Mouse (Mus musculus) liver, embryonic 14.5 days (tissue): ENCODE results near the gene Thoc2. TPM values are rescaled to one million over a fixed set of nuclear protein-coding genes. Genes with fewer than 3 reads are reported as not detected.
"Not testable (repeated sequence)": the region's sequence is repeated elsewhere in the genome, so short reads cannot be mapped to it uniquely, and the experiment has no call there.

Experiments
- ATAC-seq: fragments of 200-750 bp; cut with Nextera tagmentation; 2 replicates; pipeline ENCODE4 v1.8.0; 2017; ENCODE audit warnings: moderate number of reproducible peaks, mild to moderate bottlenecking, moderate library complexity; ENCODE audit not compliant: insufficient read depth
- DNase-seq, 3 experiments: peaks; one replicate each; pipeline ENCODE4 v3.0.0-alpha.2; 2012 to 2013; ENCODE audit warnings: low read depth in 3 of 3, low spot score in 3 of 3
- H3K27ac ChIP-seq: fragments of 300-500 bp; sonication (generic); 2 replicates; pipeline ENCODE4 v1.5.1; 2014; ENCODE audit warnings: moderate library complexity, mild to moderate bottlenecking, control low read depth, inconsistent platforms
- H3K27me3 ChIP-seq: fragments of 300-500 bp; sonication (generic); 2 replicates; pipeline ENCODE4 v1.6.1; 2014; ENCODE audit warnings: mild to moderate bottlenecking, low read length, moderate library complexity; ENCODE audit not compliant: control insufficient read depth, insufficient read depth
- H3K36me3 ChIP-seq: fragments of 300-500 bp; sonication (generic); replicated peaks from 2 replicates; pipeline ENCODE4 v1.6.1; 2014; ENCODE audit warnings: low read depth; ENCODE audit not compliant: control insufficient read depth, insufficient read depth
- H3K4me1 ChIP-seq, 2 experiments: fragments of 200-500 bp in 1 of 2; fragments of 300-500 bp in 1 of 2; sonication (generic) in 1 of 2; replicated peaks; 2 replicates each; pipeline ENCODE4 v1.6.1; 2012 to 2014; ENCODE audit warnings: antibody characterized with exemption in 1 of 2, inconsistent platforms in 1 of 2, low read length in 1 of 2; ENCODE audit not compliant: control insufficient read depth in 2 of 2, insufficient read depth in 2 of 2
- H3K4me2 ChIP-seq: fragments of 300-500 bp; sonication (generic); 2 replicates; pipeline ENCODE4 v1.6.1; 2014; ENCODE audit warnings: low read depth, mild to moderate bottlenecking, control low read depth, moderate library complexity
- H3K4me3 ChIP-seq, 2 experiments: fragments of 200-500 bp in 1 of 2; fragments of 300-500 bp in 1 of 2; sonication (generic) in 1 of 2; 2 replicates each; pipeline ENCODE4 v1.5.1; 2012 to 2014; ENCODE audit warnings: low read depth in 2 of 2, low read length in 2 of 2, mild to moderate bottlenecking in 2 of 2, control low read depth in 1 of 2, inconsistent platforms in 1 of 2, moderate library complexity in 1 of 2; ENCODE audit not compliant: insufficient read depth in 1 of 2
- H3K9ac ChIP-seq: fragments of 300-500 bp; sonication (generic); replicated peaks from 2 replicates; pipeline ENCODE4 v1.6.1; 2014; ENCODE audit warnings: mild to moderate bottlenecking, control low read depth, moderate library complexity
- H3K9me3 ChIP-seq: fragments of 300-500 bp; sonication (generic); 2 replicates; pipeline ENCODE4 v1.6.1; 2016; ENCODE audit warnings: low read length, mixed read lengths; ENCODE audit not compliant: control insufficient read depth
- CTCF ChIP-seq: IDR thresholded peaks from 2 replicates; pipeline ENCODE4 v1.5.1; 2016; ENCODE audit warnings: antibody characterized with exemption, low read depth, control low read depth
- EP300 ChIP-seq: IDR thresholded peaks from 2 replicates; pipeline ENCODE4 v1.6.1; 2016; ENCODE audit warnings: antibody characterized with exemption, low read depth
- WGBS: fragments of 180-500 bp; shearing (Covaris S2); extraction: QIAGEN DNeasy Blood & Tissue Kit; methylation state at CpG from one replicate; pipeline ENCODE4 v1.1.7; 2014; ENCODE audit not compliant: insufficient replicate concordance; 5-methylcytosine and 5-hydroxymethylcytosine counted together
- polyA plus RNA-seq, 2 experiments: library from polyadenylated mRNA; depleted of rRNA in 1 of 2; stranded (reverse) in 1 of 2; unstranded in 1 of 2; fragments of >200 nt; fragmentation: Nextera tagmentation in 1 of 2; extraction: Ambion mirVana in 1 of 2; gene quantifications; 2 replicates each; pipeline versions ENCODE4 v1.2.1 to v1.2.3; 2012 to 2014

Thoc2 gene
- polyA plus RNA-seq (2012; rRNA removed), result 11.4 and 13.3 TPM in 2 replicates
- 29.3 and 31.3 TPM in 2 replicates for polyA plus RNA-seq (2014; fragmentation: Nextera tagmentation; extraction: Ambion mirVana)

DNA sequence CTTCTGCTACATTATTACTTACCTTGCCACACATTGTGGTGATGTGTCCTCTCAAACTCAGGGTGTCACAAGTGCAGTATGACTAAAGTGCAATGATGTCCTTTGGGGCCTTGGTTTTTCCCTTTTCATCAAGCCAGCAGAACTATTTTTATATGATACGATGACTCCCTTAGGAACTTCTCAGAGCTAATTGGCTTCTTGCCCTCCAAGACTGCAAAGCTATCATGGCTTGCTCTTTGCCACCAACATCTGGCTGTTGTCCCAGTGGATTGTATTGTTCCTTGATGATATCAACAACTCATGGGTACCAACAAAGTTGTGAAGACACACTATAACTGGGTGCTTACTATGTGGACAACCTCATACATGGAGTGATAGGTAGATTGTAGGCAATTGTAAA is at the start of gene Thoc2:
Thoc2 (minus strand) TSS at position 101 of the 400 bp plus-strand sequence.
- H3K4me1 ChIP-seq, result no peaks in the 10 kb centered on the region
- 71% methylated on average over 1 of the region's 1 CpGs for WGBS
- no peak within 1 kb of the TSS for H3K9ac ChIP-seq
- no peak within 1 kb of the TSS for H3K4me2 ChIP-seq
- ATAC-seq (no peak), DNase-seq (no peak)
- H3K27ac ChIP-seq, result no peak within 1 kb of the TSS
- H3K4me3 ChIP-seq, result no peak within 1 kb of the TSS
- no peaks in the 10 kb centered on the region for H3K36me3 ChIP-seq
- no peaks in the 10 kb centered on the region for H3K9me3 ChIP-seq
- H3K27me3 ChIP-seq, result no peaks in the 10 kb centered on the region
- TF ChIP-seq CTCF (no peak), EP300 (no peak)

DNA sequence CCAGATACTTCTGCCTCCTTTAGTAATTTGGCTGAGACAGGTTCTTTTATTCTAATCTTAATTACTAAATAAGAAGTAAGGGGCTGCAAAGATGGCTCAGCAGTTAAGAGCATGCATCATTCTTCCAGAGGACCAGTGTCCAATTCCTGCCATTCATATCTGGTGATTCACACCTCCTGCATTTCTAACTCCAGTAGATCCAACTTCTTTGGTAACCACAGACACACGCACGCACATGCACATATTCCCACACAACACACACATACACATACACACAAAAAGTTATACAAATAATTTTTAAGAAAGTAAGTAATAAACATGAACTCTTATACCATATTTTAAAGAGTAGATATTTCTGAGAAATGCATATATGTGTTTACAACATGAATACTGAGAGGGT is 49.6 kb upstream of the Thoc2 start:
- Histone ChIP-seq H3K27ac (no peak overlapping the region), H3K4me2 (no peak overlapping the region), H3K4me1 (no peaks in the 10 kb centered on the region), H3K9me3 (no peaks in the 10 kb centered on the region), H3K9ac (no peak overlapping the region), H3K27me3 (no peaks in the 10 kb centered on the region), H3K4me3 (no peak overlapping the region), H3K36me3 (no peaks in the 10 kb centered on the region)
- ATAC-seq (no peak), DNase-seq (no peak)
- TF ChIP-seq CTCF (no peak), EP300 (no peak)
- WGBS, result 82% methylated on average over 2 of the region's 2 CpGs

DNA sequence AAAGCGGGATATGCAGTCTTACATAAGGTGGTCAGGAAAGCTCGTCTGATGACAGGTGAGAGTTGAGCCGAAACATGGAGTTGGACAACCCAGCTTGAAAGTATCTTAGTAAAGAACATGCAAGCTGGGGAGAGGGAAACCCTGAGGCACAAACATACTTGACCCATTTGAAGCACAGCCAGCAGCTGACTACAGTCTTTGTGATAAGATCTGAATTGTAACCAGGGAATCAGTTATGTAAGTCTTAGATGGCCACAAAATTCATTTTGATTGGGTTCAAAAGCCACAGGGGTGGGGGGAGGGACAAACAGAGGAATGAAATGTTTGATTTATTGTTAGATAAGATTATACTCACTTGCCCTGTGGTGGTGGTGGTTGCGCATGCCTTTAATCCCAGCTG is 48.9 kb upstream of the Thoc2 start:
- no peak overlapping the region for H3K4me3 ChIP-seq
- no peak for ATAC-seq
- H3K27me3 ChIP-seq, result no peaks in the 10 kb centered on the region
- H3K9ac ChIP-seq, result no peak overlapping the region
- TF ChIP-seq EP300, result no peak
- no peak for TF ChIP-seq CTCF
- 68% methylated on average over 4 of the region's 4 CpGs for WGBS
- no peaks in the 10 kb centered on the region for H3K9me3 ChIP-seq
- no peak for DNase-seq
- H3K36me3 ChIP-seq, result no peaks in the 10 kb centered on the region
- H3K4me2 ChIP-seq, result no peak overlapping the region
- no peaks in the 10 kb centered on the region for H3K4me1 ChIP-seq
- H3K27ac ChIP-seq, result no peak overlapping the region

DNA sequence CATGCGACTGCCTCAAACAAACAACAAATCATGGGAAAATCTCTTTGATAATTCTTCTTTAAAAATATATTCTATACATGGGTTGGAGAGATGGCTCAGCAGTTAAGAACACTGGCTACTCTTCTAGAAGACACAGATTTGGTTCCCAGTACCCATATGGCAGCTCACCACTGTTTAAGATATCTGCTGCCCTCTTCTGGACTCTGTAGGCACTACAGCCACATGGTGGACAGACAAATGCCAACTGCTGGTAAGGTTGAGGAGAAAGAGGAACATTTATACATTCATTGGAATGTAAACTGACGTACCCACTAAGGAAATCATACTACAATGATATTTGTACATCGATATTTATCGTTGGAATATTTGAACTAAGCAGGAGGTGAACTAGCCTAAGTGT is 36.7 kb upstream of the Thoc2 start:
- Histone ChIP-seq H3K4me1 (no peaks in the 10 kb centered on the region), H3K4me3 (no peak overlapping the region), H3K9me3 (no peaks in the 10 kb centered on the region), H3K36me3 (no peaks in the 10 kb centered on the region), H3K9ac (no peak overlapping the region), H3K27ac (no peak overlapping the region), H3K4me2 (no peak overlapping the region), H3K27me3 (no peaks in the 10 kb centered on the region)
- DNase-seq, result peak in 2 of 3 experiments; percentile 20 to 37
- WGBS, result 41% methylated on average over 4 of the region's 4 CpGs
- peak; percentile 70 for TF ChIP-seq CTCF
- no peak for TF ChIP-seq EP300
- no peak for ATAC-seq

DNA sequence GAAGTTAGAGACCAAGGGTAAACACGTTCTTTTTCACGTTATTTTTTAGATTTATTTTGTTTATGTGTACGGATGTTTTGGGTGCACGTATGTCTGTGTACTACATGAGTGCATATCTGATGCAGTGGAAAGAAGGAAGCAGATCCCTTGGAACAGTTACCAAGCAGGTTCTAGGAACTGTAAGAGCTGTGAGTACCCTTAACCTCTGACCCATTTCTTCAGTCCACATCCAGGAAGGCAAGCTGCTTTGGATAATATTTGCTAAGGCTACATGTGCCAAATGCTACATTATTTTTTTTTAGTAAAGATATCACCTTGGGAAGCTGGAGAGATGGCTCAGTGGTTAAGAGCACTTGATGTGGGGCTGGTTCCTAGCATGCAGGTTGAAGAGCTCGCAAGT is 21.4 kb upstream of the Thoc2 start:
- no peak overlapping the region for H3K4me3 ChIP-seq
- no peaks in the 10 kb centered on the region for H3K36me3 ChIP-seq
- H3K27ac ChIP-seq, result no peak overlapping the region
- no peaks in the 10 kb centered on the region for H3K9me3 ChIP-seq
- no peak overlapping the region for H3K4me2 ChIP-seq
- WGBS, result 69% methylated on average over 5 of the region's 5 CpGs
- no peak for DNase-seq
- H3K4me1 ChIP-seq, result peaks cover 0 to 2% of the 10 kb centered on the region in 2 experiments; a peak in 1 of 4 replicates
- TF ChIP-seq CTCF (no peak), EP300 (no peak)
- no peak for ATAC-seq
- no peak overlapping the region for H3K9ac ChIP-seq
- H3K27me3 ChIP-seq, result no peaks in the 10 kb centered on the region

DNA sequence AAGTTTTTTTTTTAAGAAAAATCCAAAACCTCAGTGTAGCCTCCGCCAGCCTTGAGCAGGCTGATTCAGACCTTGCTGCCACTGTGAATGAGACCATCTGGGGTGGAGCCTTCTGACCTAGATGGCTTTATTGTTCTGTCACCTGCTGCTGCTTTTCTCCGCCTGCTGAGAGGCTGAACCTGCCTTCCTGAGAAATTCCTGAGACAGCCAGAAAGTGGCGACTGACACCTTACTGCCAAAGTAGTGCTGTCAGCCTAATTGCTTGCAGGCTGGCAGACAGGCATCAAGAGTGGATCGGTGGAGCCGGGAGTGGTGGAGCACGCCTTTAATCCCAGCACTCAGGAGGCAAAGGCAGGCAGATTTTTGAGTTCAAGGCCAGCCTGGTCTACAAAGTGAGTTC is 11.3 kb upstream of the Thoc2 start:
- H3K27ac ChIP-seq, H3K4me2 ChIP-seq, H3K4me1 ChIP-seq, DNase-seq, H3K9me3 ChIP-seq, H3K36me3 ChIP-seq, H3K4me3 ChIP-seq, ATAC-seq, H3K27me3 ChIP-seq, H3K9ac ChIP-seq: not testable (repeated sequence)
- WGBS, result 62% methylated on average over 6 of the region's 6 CpGs
